Mouse (Mus musculus) liver, embryonic 12.5 days (tissue): ENCODE results near the gene Akr1b8. TPM values are rescaled to one million over a fixed set of nuclear protein-coding genes. Genes with fewer than 3 reads are reported as not detected.
"Not testable (repeated sequence)": the region's sequence is repeated elsewhere in the genome, so short reads cannot be mapped to it uniquely, and the experiment has no call there.

Experiments
- ATAC-seq: fragments of 200-750 bp; cut with Nextera tagmentation; 2 replicates; pipeline ENCODE4 v1.8.0; 2017; ENCODE audit warnings: moderate number of reproducible peaks, mild to moderate bottlenecking, moderate library complexity
- H3K27ac ChIP-seq: fragments of 300-500 bp; sonication (generic); 2 replicates; pipeline ENCODE4 v1.5.1; 2016; ENCODE audit warnings: mild to moderate bottlenecking
- H3K27me3 ChIP-seq: fragments of 300-500 bp; sonication (generic); replicated peaks from 2 replicates; pipeline ENCODE4 v1.6.1; 2016; ENCODE audit warnings: mild to moderate bottlenecking, moderate library complexity
- H3K36me3 ChIP-seq: fragments of 300-500 bp; sonication (generic); 2 replicates; pipeline ENCODE4 v1.6.1; 2016; ENCODE audit warnings: mild to moderate bottlenecking, moderate library complexity
- H3K4me1 ChIP-seq: fragments of 300-500 bp; sonication (generic); 2 replicates; pipeline ENCODE4 v1.6.1; 2016
- H3K4me2 ChIP-seq: fragments of 300-500 bp; sonication (generic); 2 replicates; pipeline ENCODE4 v1.6.1; 2016; ENCODE audit warnings: mild to moderate bottlenecking, moderate library complexity
- H3K4me3 ChIP-seq: fragments of 300-500 bp; sonication (generic); 2 replicates; pipeline ENCODE4 v1.5.1; 2016; ENCODE audit warnings: mild to moderate bottlenecking, moderate library complexity
- H3K9ac ChIP-seq: fragments of 300-500 bp; sonication (generic); 2 replicates; pipeline ENCODE4 v1.6.1; 2016; ENCODE audit warnings: mild to moderate bottlenecking, moderate library complexity
- H3K9me3 ChIP-seq: fragments of 300-500 bp; sonication (generic); replicated peaks from 2 replicates; pipeline ENCODE4 v1.6.1; 2016; ENCODE audit warnings: mild to moderate bottlenecking, moderate library complexity
- WGBS: fragments of 180-500 bp; shearing (Covaris S2); methylation state at CpG from one replicate; pipeline ENCODE4 v1.1.7; 2016; ENCODE audit not compliant: insufficient replicate concordance; 5-methylcytosine and 5-hydroxymethylcytosine counted together
- polyA plus RNA-seq: library from polyadenylated mRNA; unstranded; fragments of >200 nt; fragmentation: Nextera tagmentation; extraction: Ambion mirVana; gene quantifications from 2 replicates; pipeline ENCODE4 v1.2.1, GENCODE M21; 2016

The Akr1b8 gene
- polyA plus RNA-seq, 1 experiment from 2014 or later, result 8.3 TPM

DNA sequence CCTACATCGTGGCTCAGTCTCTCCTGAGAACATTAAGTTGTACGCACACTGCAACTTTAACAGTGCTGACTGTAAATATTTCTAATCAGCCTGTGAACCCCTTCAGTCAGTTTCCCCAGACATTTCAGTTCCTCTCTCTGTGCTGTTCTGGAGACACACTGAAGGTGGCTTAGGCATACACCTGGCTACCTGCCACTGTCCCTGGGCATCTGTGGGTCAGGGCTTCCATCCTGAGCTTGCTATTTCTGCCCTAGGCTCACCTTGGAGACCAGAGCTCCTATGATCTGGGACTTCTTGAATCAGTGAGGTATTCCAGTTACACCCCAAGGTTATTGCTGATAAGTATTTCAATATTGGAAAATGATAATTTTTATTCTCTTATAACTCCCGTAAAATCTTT lies 1.5 kb upstream of the Akr1b8 start:
- H3K36me3 ChIP-seq, result no peaks in the 10 kb centered on the region
- H3K4me3 ChIP-seq, result no peak overlapping the region
- no peak for ATAC-seq

DNA sequence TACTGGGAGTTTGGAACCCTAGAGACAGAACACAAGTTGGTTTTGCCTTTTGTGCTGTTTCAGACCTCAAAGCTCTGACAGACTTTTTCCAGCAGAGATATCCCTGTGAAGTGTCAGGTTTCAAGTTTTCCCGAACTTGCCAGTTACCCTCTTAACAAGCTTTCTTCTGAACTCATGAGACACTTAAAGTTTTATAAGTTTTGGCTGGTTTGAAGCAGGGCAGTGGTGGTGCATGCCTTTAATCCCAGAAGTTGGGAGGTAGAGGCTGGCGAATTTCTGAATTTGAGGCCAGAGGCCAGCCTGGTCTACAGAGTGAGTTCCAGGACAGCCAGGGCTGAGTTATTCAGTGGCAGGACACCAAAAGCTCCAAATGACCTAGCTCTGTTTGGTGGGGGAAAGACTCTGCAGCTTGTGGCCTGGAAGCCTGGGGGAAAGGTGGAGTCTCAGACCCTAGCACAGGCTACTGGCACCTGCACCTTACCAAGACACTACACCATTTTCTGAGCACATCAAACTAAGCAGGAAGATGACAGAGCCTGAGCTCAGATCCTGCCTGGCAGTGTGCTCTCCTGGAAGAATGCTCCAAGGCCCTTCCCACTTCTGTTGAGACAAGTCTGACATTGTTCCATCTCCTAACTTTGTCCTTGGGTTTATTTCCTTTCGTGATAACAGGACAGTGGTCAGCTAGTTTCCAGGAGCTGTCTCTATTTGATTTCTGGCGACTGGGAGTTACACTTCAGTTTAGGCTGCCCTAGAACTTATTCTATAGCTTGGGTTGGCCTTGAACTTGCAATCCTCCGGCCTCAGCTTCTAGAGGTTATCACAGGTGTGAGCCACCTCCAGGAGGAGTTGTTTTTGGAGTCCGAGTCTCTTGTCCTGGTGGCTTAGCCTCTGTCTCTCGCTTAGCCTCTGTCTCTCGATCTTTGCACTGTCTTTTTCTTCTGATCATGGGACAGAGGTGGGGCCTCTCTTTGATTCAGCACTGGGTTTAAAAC lies 732 bp downstream of the Akr1b8 start:
- no peak for ATAC-seq
- H3K27ac ChIP-seq, result no peak overlapping the region
- H3K36me3 ChIP-seq, result no peaks in the 10 kb centered on the region
- peaks cover 16% of the 10 kb centered on the region for H3K4me1 ChIP-seq
- H3K9ac ChIP-seq, result no peak overlapping the region
- H3K4me2 ChIP-seq, result peak overlapping the region; percentile 55
- peak overlapping the region; percentile 24; the same call in 1 of the 2 replicates for H3K4me3 ChIP-seq
- H3K9me3 ChIP-seq, result no peaks in the 10 kb centered on the region
- H3K27me3 ChIP-seq, result no peaks in the 10 kb centered on the region
- 48% methylated on average over 8 of the region's 8 CpGs for WGBS

More for the DNA sequence above, 1.5 kb upstream of the Akr1b8 start:
- Histone ChIP-seq H3K27ac (no peak overlapping the region), H3K4me1 (peaks cover 16% of the 10 kb centered on the region), H3K9me3 (no peaks in the 10 kb centered on the region), H3K27me3 (no peaks in the 10 kb centered on the region), H3K9ac (no peak overlapping the region), H3K4me2 (no peak overlapping the region)
- 79% methylated on average over 3 of the region's 3 CpGs for WGBS

DNA sequence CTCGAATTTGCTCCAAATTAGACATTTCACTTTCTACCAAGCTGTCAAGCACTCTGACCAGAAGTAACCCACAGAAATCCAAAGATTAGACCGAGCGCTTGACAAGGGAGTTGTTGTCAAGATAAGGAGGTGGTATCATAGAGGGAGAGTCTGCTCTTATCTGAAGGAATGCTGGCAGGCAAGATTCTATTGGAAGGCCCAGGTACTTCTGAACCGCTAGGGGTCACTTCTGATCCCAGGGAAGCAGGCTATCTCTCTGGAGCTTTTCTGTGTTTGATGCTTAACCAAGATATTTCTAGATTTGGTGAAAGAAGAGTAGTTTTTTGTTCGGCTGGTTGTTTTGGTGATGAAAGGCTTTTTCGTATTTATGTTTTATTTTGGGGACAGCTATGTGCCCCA lies 1.4 kb downstream of the Akr1b8 start:
- Histone ChIP-seq H3K36me3 (no peaks in the 10 kb centered on the region), H3K27me3 (no peaks in the 10 kb centered on the region), H3K4me2 (0 out of 2 replicates have a peak overlapping the region, but pooled peaks have one; percentile 7), H3K9ac (no peak overlapping the region), H3K4me1 (peaks cover 16% of the 10 kb centered on the region), H3K4me3 (no peak overlapping the region), H3K9me3 (no peaks in the 10 kb centered on the region), H3K27ac (no peak overlapping the region)
- no peak for ATAC-seq
- 26% methylated on average over 6 of the region's 6 CpGs for WGBS

DNA sequence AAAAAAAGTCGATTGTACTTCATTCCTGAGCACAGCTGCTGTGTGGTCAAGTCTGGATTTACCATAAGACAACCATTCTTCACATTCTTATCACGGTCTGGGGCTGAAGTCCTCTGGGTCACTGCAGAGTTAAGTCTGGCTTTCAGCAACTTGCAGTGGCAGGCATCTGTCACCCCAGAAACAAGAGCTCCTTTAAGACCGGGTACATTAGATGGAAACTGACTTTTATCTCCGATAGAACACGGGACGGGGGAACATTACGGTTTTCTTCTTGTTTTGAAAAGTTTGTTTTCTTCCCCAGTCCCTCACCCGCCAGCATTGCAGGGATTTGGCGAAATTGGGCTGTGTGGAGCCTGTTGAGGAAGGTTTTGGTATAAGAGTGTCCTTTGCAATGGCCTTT lies 1.9 kb downstream of the Akr1b8 start:
- Histone ChIP-seq H3K27ac (no peak overlapping the region), H3K4me1 (peaks cover 16% of the 10 kb centered on the region), H3K4me3 (no peak overlapping the region), H3K27me3 (no peaks in the 10 kb centered on the region), H3K4me2 (no peak overlapping the region), H3K9ac (no peak overlapping the region), H3K36me3 (no peaks in the 10 kb centered on the region), H3K9me3 (no peaks in the 10 kb centered on the region)
- WGBS, result 70% methylated on average over 9 of the region's 9 CpGs
- ATAC-seq, result no peak

DNA sequence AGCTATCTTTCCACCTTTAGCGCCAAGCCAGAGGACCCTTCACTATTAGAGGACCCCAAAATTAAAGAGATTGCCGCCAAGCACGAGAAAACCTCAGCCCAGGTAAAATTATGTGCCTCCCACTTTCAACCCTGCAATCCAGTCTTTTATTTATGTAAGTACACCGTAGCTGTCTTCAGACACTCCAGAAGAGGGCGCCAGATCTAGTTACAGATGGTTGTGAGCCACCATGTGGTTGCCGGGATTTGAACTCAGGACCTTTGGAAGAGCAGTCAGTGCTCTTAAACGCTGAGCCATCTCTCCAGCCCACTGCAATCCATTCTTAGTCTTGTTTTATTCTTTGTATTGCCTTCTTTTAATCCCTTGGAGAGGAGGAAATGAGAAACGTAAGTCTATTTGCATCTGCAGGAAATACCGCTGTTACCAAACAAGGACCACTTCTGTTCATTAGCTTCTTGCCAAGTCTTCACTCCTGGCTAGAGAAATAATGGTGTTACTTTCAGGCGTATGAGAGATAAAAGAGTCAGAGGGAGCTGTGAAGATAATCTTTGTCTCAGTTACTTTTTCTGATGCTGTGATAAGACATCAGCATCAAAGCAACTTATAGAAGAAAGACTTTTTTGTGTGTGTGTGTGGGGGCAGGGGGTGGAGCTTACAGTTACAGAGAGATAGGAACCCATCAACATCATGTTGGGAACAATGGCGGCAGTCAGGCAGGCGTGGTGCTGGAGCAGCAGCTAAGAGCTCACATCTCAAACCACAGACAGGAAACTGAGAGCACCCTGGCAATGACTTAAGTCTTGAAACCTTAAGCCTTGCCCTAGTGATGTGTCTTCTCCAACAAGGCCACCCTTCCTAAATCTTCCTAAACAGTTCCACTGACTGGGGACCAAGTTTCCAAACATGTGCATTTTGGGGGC lies 10.6 kb downstream of the Akr1b8 start:
- no peak for ATAC-seq
- no peaks in the 10 kb centered on the region for H3K27me3 ChIP-seq
- H3K36me3 ChIP-seq, result no peaks in the 10 kb centered on the region
- no peak overlapping the region for H3K4me2 ChIP-seq
- no peak overlapping the region for H3K9ac ChIP-seq
- H3K9me3 ChIP-seq, result no peaks in the 10 kb centered on the region
- no peak overlapping the region for H3K27ac ChIP-seq
- no peak overlapping the region for H3K4me3 ChIP-seq
- H3K4me1 ChIP-seq, result no peaks in the 10 kb centered on the region
- 60% methylated on average over 12 of the region's 12 CpGs for WGBS

DNA sequence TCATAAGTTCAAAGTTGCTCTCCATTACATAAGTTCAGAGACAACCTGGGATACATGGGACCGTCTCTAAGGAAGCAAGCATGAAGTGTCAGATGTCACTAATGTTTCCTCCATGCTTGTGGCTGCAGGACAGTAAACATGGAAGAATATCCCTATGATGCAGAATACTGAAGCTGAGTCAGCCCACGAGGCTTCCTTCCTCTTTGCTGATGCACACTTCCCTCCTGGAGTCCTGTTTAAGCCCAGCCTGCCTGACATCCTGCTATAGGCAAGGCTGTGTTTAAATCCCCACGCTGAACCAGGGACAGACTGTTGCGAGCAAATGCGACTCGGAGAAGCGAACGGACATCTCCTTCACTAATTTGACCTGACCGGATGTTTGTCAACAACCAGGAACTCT lies 14.1 kb downstream of the Akr1b8 start:
- Histone ChIP-seq H3K36me3 (no peaks in the 10 kb centered on the region), H3K4me2 (no peak overlapping the region), H3K4me1 (no peaks in the 10 kb centered on the region), H3K9ac (no peak overlapping the region), H3K27me3 (no peaks in the 10 kb centered on the region), H3K4me3 (no peak overlapping the region), H3K27ac (no peak overlapping the region), H3K9me3 (no peaks in the 10 kb centered on the region)
- 43% methylated on average over 9 of the region's 9 CpGs for WGBS
- ATAC-seq, result no peak

DNA sequence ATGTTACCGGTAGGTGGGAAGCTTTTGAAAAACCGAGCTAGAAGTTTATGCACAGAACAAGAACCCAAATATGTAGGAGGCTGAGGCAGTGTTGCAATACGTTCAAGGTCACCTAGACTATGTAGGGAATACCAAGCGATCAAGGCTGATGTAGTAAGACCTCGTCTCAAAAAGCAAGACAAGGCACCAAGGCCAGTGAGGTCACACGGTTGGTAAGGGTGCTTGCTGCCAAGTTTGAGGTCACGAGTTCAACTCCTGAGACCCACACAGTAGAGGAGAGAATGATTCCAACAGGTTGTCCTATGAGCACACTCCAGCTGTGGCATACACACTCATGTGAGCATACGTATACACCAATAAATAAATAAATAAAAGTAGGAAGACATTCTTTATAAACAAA lies 16.2 kb downstream of the Akr1b8 start:
- H3K27ac ChIP-seq, result no peak overlapping the region
- WGBS, result 68% methylated on average over 8 of the region's 8 CpGs

DNA sequence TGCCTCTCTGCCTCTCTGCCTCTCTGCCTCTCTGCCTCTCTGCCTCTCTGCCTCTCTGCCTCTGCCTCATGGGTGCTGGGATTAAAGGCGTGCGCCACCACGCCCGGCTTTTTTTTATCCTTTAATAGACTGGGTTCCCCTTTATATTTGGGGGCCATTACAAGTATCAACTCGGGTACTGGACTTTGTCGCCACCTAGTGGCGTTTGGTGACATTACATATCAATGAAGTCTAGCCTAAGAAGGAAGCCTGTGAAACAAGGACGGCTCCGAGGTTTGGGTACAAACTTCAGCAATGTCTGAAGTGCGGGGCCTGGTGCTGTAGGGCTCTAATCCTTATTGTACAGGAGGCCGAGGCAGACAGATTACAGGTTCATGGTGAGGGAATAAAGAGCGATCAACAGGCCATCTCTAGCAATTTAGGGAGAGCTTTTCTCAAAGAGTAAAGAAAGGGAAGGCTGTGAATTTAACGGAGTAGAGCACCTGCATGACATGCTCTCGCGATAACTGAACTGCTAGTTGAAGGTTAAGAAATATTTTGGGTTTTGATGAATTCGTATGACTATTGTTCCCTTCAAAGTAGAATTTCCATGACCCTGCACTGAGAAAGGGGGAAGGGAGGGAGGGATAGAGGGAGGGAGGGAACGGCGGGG lies 17.9 kb downstream of the Akr1b8 start:
- H3K27ac ChIP-seq, result no peak overlapping the region
- no peak overlapping the region for H3K4me3 ChIP-seq

More for the DNA sequence above, 16.2 kb downstream of the Akr1b8 start:
- Histone ChIP-seq H3K9me3 (no peaks in the 10 kb centered on the region), H3K27me3 (no peaks in the 10 kb centered on the region), H3K4me3 (no peak overlapping the region), H3K4me2 (no peak overlapping the region), H3K4me1 (no peaks in the 10 kb centered on the region), H3K9ac (no peak overlapping the region), H3K36me3 (no peaks in the 10 kb centered on the region)
- no peak for ATAC-seq

DNA sequence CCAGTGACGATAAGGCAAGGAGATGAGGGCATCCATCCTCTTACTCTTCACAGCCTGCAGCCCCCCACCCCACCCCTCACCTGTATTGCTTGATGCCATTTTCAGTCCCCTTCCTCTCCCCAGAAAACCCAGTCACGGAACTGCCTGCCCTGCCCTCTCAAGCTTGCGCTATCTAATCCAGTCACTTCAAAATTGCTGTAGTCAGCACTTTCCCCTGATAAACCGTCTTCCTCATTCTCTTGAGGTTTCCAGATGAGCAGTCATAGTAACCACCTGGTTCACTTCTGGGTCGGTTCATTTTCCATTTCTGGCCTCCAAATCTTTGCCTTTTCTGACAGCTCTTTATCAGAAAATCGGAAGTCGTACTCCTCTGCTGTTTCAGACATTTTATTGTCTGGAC lies 19.9 kb downstream of the Akr1b8 start:
- no peak for ATAC-seq
- no peaks in the 10 kb centered on the region for H3K27me3 ChIP-seq
- H3K4me1 ChIP-seq, result no peaks in the 10 kb centered on the region
- H3K4me2 ChIP-seq, result no peak overlapping the region
- H3K27ac ChIP-seq, result no peak overlapping the region
- no peak overlapping the region for H3K4me3 ChIP-seq
- no peaks in the 10 kb centered on the region for H3K9me3 ChIP-seq
- 54% methylated on average over 7 of the region's 7 CpGs for WGBS
- no peaks in the 10 kb centered on the region for H3K36me3 ChIP-seq
- H3K9ac ChIP-seq, result no peak overlapping the region

More for the DNA sequence above, 17.9 kb downstream of the Akr1b8 start:
- no peaks in the 10 kb centered on the region for H3K36me3 ChIP-seq
- H3K9me3 ChIP-seq, result no peaks in the 10 kb centered on the region
- H3K9ac ChIP-seq, result 0 out of 2 replicates have a peak overlapping the region, but pooled peaks have one; percentile 5
- 19% methylated on average over 18 of the region's 18 CpGs for WGBS
- peak overlapping the region; percentile 39 for H3K4me2 ChIP-seq
- H3K4me1 ChIP-seq, result no peaks in the 10 kb centered on the region
- ATAC-seq, result peak; percentile 24; the same call in 1 of the 2 replicates
- no peaks in the 10 kb centered on the region for H3K27me3 ChIP-seq

DNA sequence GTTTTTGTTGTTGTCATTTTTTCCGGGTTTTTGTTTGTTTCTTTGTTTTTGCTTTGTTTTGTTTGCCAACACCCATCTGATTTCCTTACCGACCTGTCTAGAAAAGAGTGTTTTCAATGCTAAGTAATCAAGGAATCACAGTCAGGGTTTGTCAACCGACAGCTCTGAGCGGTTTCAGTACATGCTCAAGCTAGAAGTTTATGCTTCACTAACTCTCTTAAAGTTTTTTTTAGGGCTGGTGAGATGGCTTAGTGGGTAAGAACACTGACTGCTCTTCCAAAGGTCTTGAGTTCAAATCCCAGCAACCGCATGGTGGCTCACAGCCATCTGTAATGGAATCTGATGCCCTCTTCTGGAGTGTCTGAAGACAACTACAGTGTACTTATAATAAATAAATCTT lies 22.0 kb downstream of the Akr1b8 start:
- H3K27me3 ChIP-seq, H3K9ac ChIP-seq, H3K4me2 ChIP-seq, H3K9me3 ChIP-seq, H3K27ac ChIP-seq, H3K4me1 ChIP-seq, ATAC-seq, H3K4me3 ChIP-seq, H3K36me3 ChIP-seq: not testable (repeated sequence)
- WGBS, result 65% methylated on average over 5 of the region's 5 CpGs

DNA sequence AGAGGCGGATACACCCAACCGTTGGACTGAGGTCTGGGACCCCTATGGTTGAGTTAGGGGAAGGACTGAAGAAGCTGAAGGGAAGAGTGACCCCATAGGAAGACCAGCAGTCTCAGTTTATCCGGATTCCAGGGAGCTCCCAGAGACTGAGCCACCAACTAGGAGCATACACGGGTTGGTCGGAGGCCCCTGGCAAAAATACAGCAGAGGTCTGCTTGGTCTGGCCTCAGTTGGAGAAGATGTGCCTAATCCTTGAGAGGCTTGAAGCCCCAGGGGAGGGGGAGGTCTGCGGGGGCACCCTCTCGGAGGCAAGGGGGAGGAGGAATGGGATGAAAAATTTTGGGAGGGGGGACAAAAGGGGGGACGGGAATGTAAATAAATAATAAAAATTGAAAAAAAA lies 29.5 kb downstream of the Akr1b8 start:
- Histone ChIP-seq H3K9ac (no peak overlapping the region), H3K9me3 (no peaks in the 10 kb centered on the region), H3K4me3 (no peak overlapping the region), H3K4me1 (peaks cover 24% of the 10 kb centered on the region), H3K4me2 (peak overlapping the region; percentile 91), H3K36me3 (peaks cover 9% of the 10 kb centered on the region), H3K27me3 (no peaks in the 10 kb centered on the region), H3K27ac (no peak overlapping the region)
- 0 out of 2 replicates have a peak, but pooled peaks have one; percentile 15 for ATAC-seq
- 37% methylated on average over 8 of the region's 8 CpGs for WGBS
